Mouse (Mus musculus): ENCODE results near the gene Zcchc10. TPM values are rescaled to one million over a fixed set of nuclear protein-coding genes. Genes with fewer than 3 reads are reported as not detected.
"Not testable (repeated sequence)": the region's sequence is repeated elsewhere in the genome, so short reads cannot be mapped to it uniquely, and the experiment has no call there.

Zcchc10 gene
- 10 to 100 TPM; 29.3 to 29.9 (median 29.4) TPM for polyA plus RNA-seq (2017; shearing (Covaris generic))

DNA sequence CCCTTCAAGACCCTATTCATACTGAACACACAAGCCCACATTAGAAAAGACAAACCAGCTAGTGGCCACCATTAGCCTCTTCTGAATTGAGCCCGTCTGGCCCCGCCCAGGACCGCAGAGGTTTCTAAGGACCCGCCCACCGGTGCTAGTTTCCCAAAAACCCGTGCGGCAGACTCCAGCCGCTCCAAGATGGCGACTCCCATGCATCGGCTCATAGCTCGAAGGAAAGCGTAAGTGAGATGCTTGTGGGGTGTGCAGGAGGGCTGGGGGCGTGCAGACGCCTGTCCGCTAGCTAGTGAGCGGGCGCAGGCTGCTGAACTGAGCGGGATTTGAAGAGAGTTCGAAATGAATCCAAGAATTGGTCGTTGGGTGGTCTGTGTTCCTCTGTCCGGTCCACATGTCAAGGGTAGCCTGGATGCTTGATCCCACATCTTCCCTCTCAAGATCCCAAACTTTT is at the start of gene Zcchc10:
Gene Zcchc10 (plus strand): TSS at position 168 of the 457 bp plus-strand sequence.
- ATAC-seq, result peak; percentile 100

DNA sequence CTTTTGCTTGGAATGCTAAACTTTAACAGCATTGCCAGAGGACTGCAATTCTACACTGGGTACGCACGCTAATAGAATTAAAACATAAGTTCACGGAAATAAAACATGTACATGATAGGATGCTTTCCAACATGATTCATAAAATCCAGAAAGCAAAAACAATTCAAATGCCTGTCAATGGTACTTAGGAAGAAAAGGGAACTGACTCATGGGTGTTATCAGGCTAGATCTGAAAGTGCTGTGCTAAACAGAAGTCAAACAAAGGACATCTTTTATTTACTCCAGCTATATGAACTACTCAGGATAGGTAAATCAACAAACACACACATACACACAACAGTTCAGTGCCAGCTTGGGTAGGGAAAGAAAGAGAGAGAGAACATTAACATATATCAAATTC is 49.1 kb upstream of the Zcchc10 start:
- ATAC-seq, result no peak

DNA sequence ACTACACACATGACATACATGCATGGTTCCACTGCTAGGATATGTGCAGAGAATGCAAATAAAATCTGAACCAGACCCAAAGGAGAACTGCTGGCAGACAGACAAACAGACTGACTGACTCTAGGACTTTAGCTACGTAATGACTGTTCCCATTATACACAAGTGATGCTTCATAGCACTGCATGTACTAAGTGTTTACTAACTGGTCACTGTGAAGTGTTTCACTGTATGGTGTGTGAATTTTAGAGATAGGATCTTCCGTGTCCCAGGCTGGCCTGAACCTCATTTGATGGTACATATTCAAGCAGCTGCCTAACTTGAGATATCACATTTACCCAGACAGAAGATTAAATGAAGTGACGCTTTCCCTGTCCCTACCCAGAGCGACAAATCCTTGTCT is 46.1 kb upstream of the Zcchc10 start:
- ATAC-seq, result no peak

DNA sequence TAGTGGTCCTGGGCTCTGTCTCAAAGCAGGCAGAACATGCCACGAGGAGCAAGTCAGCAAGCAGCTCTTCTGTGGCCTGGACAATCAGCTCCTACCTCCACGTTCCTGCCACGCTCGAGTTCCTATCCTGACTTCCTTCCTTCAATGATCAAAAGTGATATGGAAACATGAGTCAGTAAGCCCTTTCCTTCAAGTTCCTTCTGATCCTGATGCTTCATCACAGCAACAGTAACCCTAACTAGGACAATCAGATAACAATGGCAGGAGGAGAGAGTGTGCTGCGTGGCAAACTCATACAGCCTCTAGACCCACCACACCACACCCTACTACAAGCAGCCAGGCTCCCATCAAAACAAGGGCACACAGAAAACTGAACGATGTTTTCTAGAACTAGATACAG is 38.6 kb upstream of the Zcchc10 start:
- ATAC-seq, result no peak

DNA sequence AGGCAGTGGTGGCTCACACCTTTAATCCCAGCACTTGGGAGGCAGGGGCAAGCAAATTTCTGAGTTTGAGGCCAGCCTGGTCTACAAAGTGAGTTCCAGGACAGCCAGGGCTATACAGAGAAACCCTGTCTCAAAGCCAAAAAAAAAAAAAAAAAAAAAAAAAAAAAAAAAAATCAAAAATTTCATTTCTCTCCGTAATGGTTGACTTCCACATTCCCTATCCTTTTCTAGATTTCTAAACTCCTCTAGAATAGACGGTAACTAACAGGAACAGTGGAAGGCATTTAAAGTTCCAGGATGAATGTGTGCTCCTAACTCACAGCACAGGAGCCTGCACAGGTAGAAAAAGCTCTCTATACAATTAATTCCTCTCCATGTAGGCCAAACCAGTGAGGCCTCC is 34.3 kb upstream of the Zcchc10 start:
- ATAC-seq, result not testable (repeated sequence)

DNA sequence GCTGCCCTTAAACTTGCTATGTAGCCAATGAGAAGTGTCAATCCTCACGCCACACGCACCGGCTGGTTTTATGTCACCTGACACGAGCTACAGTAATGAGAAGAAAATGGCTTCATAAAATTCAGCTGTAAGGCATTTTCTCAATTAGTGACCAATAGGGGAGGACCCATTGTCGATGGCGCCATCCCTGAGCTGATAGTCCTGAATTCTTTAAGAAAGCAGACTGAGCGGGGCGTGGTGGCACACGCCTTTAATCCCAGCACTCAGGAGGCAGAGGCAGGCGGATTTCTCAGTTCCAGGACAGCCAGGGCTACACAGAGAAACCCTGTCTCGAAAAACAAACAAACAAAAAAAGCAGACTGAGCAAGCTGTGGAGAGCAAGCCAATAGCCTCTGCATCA is 33.6 kb upstream of the Zcchc10 start:
- ATAC-seq, result no peak

DNA sequence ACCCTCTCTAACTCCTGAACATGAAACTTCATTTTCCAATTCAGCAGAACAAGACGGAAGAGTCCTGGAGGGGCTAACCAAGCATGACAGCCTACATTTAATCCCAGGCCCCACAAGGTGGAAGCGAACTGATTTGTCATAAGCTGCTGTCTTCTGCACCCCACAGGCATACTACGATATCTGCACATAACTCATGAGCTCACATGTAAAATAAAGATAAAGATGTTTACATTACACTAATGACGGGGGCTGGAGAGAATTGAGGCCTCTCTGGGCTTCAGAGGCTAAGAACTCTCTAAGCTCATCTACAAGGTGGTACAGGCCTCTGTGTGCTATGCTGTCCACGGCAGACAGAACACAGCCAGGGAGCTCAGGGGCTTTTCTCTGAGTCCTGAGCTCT is 30.0 kb upstream of the Zcchc10 start:
- no peak for ATAC-seq

DNA sequence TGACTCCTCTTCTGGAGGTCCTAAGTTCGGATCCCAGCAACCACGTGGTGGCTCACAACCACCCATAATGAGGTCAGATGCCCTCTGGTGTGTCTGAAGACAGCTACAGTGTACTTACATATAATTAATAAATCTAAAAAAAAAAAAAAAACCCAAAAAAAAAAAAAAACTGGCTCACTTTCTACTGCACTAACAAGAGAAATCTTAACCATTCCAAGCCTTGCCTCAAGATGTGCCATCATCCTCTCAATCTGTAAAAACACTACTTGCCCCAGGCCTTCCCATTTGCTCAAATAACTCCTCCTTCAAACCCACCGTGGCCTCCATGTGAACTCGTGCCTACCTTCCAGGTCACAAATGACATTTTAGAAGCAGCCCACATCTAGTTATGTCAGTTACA is 27.6 kb upstream of the Zcchc10 start:
- ATAC-seq, result no peak

DNA sequence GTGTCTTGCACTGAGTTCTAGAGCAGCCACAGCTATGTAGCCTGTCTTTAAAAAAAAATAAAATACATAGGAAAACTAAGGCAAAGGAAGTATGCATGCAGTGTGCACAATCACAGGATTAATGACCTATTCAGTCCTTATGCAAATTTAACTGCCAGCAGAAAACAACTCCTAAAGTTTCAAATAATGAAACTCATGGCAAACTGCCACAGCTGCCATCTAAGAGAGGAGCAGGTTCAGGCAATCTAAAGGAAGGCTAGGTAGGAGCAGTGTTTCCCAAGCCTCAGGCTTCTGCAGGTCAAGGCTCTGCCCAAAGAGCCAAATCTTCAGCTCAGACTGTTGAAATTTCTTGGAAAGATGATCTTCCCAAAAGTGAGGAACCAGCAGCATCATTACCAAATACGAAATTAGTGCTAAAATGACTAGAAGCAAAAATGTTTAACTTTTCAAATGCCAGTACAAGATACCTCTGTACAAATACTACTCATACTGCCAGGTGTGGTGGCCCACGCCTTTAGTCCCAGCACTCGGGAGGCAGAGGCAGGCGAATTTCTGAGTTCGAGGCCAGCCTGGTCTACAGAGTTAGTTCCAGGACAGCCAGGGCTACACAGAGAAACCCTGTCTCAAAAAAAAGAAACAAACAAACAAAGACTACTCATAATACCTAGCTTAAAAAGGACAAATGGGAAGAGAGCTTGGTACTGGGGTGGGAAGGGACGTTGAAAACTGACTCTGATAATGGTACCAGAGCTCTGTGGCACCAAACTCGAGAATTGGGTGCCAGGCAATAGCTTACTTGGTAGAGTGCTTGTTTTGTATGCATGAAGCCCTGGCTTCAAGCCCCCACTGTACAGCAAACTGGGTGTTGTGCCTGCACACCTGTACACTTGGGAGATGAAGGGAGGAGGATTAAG is 26.3 kb upstream of the Zcchc10 start:
- no peak for ATAC-seq

DNA sequence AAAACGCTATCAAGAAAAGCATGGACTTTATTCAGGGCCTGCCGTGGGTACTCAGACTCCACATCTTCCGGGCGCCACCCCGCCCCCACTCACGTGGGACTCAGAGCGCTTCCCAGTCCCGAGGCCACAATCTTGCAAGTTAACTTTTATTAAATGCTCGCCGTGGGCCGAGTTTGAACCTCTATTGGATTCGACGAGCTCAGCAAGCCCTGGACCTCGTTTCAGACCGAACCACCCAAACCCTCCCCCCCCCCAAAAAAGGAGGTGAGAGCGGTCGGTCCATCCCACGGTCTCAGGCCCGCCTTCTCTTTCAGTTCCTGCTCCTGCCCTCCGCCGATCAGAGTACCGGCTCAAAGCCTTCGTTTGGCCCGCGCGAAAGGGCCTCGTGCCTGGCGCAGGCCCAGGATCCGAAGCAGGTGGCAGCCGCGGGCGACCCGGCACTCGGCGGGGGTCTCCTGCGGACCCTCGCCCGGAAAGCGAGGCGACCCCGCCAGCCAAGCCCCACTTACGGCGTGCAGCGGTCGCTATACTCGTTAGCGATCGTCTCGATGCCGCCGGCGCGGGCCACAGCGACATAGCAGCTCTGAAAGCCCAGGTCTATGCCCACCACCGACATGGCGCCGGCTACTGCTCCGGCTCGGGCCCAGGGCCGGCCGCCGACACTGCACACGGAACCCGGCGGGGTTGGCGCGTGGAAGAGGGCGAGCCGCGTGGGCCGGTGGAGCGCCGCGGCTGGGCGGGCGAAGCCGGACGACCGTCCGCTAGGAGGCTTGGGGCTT is 24.7 kb upstream of the Zcchc10 start:
- peak; percentile 19 for ATAC-seq

DNA sequence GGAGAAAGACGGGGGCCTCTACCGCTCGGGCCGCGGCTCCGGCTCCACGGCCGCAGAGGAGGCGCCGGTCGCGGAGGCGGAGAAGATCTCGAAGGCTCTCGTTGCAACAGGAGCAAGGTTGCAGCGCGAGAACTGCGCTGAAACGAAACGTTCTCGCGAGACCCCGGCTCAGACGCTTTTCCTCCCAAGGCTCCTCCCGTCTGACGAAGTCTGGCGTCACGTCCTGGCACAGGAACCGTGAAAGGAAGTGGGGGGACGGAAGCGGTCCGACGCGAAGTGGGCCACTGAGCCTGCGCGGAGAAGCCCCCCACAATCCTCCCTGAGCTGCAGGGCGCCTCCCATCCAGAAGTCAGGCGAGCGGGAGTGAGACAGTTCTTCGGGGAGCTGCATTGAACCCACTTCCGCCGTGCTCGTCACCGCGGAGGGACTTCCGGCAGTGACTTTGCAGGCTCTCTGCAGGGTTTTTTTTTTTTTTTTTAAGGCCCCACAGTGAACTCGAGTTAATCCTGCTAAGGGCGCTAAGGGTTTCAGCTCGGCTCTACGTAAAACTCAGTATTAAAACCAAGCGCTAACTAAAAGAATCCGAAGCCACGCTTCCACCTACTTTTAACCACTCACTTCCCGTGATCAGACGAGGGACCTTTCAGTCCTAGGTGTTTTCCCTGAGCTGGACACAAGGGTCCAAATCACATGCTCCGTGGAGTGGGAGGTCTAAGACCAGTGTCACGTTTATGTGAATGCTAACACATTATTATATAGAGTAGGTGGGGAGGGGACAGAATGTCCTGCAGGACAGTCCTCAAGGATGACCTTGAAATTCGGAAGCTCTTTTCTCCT is 23.9 kb upstream of the Zcchc10 start, which contains the start of gene Hspa4:
Gene Hspa4 (minus strand): TSS at position 128 of the 837 bp plus-strand sequence.
- ATAC-seq, result peak; percentile 92

DNA sequence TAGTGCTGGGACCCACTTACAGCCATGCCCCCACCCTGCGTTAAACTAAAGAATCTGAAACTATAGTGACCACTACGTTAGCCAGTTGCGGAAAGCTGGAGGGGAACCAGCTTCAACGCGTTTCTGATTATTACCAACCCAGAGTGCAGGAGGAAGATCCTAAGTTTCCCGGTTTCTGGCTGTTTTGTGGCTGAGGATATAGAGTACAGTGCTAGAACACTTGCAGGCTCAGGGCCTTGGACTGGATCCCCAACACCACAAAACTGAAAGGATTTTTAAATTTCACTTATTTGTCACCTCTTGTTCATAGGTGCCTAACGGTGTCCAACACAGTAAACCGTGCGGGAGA is 23.3 kb upstream of the Zcchc10 start:
- ATAC-seq, result no peak

DNA sequence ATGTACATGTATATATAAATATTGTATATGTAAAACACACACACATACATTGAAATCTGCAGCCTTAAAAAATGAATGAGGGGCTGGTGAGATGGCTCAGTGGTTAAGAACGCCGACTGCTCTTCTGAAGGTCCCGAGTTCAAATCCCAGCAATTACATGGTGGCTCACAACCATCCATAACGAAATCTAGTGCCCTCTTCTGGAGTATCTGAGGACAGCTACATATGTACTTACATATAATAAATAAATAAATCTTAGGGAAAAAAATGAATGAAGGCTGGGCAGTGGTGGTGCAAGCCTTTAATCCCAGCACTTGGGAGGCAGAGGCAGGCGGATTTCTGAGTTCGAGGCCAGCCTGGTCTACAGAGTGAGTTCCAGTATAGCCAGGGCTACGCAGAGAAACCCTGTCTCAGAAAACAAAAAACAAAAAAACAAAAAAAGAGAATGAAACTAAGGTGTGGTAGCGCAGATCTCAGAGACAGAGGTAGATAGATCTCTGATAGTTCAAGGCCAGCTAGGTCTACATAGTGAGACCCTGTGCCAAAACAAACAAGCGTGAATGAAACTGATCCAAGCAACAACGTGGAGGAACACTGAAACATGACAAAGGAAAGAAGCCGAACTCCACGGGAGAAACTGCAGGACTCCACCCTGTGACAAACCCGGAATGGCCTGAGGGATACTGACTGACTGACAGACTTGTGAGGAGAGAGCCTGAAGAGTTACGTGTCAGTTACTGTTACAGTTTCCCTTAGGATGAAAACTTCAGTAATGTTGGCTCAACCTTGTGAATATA is 20.2 kb upstream of the Zcchc10 start:
- ATAC-seq, result no peak

DNA sequence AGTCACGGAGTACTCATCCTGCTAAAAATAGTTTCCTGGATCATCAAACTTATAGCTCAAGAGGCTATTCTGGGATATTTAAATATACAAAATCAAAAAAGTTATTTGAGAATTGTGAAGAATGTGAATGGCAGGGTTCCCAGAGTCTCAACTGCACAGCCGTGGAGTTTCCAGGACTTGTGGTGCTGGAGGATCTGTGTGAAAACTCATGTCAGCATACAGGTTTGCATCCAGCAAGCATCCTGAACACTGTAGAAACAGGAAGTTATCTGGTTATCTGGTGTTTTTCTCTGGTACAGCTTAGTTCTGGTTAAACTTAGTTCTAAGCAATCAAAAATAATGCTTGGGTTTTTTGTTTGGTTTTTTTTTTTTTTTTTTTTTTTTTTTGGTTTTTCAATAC is 17.5 kb upstream of the Zcchc10 start:
- no peak for ATAC-seq

DNA sequence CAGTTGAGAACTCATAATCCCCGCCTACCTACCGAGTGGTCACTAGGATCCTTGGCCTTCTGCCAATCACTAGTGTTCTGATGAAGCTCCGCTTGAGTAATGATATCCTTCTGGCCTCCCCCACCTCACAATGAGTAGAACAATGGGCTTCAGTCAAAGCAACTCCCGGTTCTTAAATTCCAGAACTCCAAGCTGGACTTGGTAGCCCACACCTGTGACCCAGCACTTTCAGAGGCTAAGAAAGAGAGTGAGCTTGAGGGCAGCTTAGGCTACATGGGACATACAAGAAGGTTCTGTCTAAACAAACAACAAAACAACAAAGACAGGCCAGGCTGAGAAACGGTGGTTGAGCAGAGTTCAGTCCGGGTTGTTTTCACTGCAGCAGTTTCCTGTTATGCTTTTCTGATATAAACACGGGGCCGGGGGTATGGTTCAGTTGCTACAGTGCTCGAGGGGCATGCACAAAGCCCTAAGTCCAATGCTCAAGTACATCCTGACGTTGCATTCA is 16.9 kb upstream of the Zcchc10 start:
- no peak for ATAC-seq

DNA sequence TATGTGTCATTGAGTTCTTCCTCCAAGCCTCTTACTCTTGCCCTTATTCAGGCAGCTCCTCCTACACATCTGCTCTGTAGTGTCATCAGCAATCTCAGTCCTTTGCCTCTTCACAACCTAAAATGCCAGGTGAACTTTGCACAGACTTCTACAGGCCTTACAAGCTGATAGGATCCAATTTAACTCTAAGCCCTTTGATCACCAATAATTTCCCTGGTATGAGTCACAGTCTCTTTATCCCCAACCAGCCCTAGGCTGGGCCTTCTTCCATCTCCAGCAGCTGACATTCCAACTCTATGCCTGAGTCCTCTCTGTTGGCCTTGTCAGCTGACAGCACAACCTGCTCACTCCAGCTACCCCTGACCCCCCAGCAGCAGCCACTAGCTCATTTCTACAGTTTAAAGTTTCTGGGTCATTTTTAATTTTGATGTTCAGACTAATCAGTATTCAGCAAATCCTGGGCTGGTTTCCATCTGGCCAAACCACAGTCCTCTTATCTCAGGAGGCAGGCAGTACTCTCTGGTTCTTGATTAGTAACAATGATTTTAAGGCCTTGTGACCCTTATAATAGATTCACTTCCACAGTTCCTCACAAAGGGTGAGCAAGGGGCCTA is 16.1 kb upstream of the Zcchc10 start:
- no peak for ATAC-seq

DNA sequence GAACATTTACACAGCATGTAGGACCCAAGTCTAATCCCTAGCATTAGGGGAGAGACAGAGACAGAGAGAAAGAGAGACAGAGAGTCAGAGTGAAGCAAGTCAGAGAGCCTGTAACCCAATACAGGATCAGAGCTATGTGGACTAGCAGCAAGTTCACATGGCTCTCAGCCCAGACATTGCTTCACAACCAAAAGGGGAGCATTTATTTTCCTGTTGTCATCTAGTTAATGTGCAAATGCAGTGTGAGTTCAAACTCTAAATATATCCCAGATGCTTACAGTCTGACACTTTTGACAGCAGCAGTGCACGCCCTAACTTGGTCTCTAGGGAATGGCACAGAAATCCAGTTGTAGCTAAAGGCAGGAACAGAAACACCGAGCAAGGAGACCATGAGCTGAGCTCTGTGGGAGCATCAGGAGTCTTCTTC is 15.6 kb upstream of the Zcchc10 start:
- no peak for ATAC-seq

DNA sequence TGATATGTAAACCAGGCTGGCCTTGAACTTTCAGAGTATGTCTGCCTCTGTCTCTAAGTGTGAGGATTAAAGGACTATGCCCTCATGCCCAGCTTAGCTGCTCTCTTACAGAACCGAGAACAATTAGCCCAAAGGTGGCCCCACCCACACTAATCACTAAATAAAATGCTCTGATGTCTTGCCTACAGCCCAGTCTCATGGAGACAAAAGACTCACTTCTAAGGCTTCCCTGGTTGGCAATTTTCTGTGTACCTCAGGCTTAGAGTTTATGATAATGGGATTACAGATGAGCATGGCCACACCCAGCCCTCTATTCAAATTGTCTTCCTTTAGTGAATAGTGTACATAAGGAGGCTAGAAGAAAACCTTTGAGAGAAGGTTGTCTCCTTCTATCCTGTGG is 13.1 kb upstream of the Zcchc10 start:
- no peak for ATAC-seq

DNA sequence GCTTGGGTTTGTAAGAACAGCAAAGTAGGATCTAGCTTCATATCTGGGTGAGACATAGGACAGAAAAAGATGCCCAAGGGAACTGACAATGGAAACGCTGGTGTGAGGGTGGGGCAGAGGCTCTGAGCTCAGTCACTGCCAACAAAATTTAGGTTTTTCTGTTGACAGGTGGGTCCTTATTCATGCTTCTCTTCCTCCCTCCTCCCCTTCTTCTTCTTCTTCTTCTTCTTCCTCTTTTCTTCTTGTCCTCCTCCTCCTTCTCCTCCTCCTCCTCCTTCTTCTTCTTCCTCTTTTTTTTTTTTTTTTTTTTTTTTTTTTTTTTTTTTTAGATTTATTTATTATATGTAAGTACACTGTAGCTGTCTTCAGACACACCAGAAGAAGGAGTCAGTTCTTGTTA is 11.7 kb upstream of the Zcchc10 start:
- not testable (repeated sequence) for ATAC-seq

DNA sequence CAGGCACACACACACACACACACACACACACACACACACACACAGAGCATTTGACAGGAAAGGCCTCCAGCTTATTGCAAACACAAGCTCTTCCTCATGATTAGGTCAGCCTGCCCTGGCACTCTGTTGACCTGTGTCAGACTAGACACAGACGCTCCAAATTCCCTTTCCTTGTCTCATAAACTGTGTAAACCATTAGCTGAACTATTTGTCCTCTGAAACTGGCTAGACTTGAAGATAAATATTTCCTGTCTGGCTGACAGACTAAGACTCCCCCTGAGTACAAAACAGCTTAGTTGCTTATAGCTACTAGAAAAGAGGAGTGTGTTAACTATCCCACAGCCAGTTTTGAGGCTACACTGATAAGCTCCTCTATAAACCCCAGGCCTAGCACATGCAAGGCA is 9.7 kb upstream of the Zcchc10 start:
- no peak for ATAC-seq

DNA sequence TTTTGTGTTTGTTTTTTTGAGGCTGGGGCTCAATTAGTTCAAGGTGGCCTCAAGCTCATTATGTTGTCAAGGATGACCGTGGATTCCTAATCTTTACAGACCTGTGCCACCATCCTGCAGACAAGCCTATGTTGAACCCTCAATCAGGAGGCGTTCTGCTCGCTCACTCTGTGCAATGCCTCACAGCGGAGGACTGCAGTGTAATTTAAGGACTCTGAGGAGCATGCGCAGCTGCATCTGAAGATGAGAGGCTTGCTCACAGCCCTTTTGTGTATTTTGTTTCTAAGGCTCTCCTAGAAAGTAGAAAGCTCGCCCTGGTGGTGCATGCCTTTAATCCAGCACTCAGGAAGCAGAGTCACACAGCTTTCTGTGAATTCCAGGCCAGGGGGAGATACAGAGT is 7.5 kb upstream of the Zcchc10 start:
- no peak for ATAC-seq
